Mouse (Mus musculus): ENCODE measurements around the gene Actn1.

DNA sequence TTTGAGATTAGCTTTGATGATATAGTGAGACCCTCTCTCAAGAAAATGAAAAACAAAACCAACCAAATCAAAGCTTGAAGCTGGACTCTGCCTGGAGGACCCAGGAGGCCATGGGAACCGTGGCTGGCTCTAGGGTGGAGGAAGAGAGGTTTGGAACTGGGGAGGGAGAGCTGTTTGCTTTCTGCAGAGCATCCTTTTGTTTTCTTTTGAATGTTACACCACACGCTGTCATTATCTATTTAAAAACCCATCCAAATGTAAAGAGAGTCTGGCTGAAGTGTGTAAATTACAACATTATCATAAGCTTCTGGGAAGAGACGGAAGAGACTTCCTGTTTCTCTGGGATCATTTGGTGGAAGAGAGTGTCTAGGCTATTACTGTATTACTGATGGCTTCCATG is 43.1 kb downstream of the Actn1 start:
- TF ChIP-seq POLR2A (IDR thresholded peaks at IDR 0.05; ENCODE audit: low read depth, low read length) (no peak), CTCF (IDR thresholded peaks at IDR 0.05; ENCODE audit: borderline replicate concordance, insufficient read depth, low read length) (no peak)
